Mouse (Mus musculus) erythroid progenitor cell, adult 5-6 weeks (primary cell): Measurements from ENCODE around the gene Plcb4. TPM values are rescaled to one million over a fixed set of nuclear protein-coding genes. Genes with fewer than 3 reads are reported as not detected.
"Not testable (repeated sequence)": the region's sequence is repeated elsewhere in the genome, so short reads cannot be mapped to it uniquely, and the experiment has no call there.

Experiments
- ATAC-seq: replicated peaks from 2 replicates; pipeline ENCODE4 v1.8.0; 2016; ENCODE audit warnings: moderate number of reproducible peaks, mild to moderate bottlenecking, moderate TSS enrichment, inconsistent platforms; ENCODE audit not compliant: poor library complexity, low FRiP score, severe bottlenecking
- total RNA-seq, 2 experiments: library from RNA; stranded (forward) in 1 of 2; stranded (reverse) in 1 of 2; fragments of 150-400 nt in 1 of 2; fragments of 186-747, 209-891 nt in 1 of 2; gene quantifications; 2 replicates each; pipeline versions ENCODE4 v1.2.3 to v1.2.4; 2015 to 2017; ENCODE audit warnings: low replicate concordance in 2 of 2

The Plcb4 gene
- total RNA-seq, 2 experiments from 2014 or later: 0.84 to 1.2 TPM

GRCm38 (mm10) chr2:135711925-135712288, 53.1 kb downstream of the Plcb4 start:
- ATAC-seq: no peak

DNA sequence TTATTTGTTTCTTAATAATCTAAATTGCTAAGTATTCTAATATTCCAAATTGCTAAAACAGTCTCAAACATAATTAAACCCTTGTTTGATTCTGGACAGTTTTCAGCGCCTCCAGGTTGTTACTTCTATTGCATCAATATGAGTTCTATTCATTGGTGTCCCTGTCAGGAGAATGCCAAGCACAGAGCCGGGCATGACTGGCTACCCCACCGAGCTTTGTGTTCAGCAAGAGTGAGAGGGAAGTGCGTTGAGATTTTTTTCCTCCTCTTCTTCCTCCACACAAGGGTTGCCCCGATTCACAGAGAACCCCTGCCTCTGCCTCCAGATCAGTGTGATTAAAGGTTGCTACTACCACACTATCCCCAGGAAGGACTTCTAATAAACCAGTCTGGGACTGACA, 53.5 kb downstream of the Plcb4 start:
- ATAC-seq: no peak

DNA sequence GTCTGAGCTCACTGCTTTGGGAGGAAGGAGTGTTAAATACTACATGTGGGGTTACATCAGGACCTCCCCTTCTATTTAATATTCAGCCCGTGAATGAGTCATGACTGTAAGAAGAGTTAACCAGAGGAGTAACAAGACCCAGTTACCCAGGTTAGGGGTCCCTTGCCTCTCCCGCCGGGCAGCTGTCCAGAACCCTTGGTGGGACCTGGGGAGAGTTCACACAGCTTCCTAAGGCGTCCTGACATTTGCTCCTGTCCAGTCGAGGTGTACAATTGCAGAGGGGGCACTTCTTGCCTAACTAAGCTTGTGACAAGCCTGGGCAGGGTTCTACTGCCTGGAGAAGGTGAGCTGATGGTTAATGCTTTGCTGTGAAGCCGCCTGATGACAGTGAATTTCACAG, 54.1 kb downstream of the Plcb4 start:
- no peak for ATAC-seq

GRCm38 (mm10) chr2:135716180-135716579, 57.4 kb downstream of the Plcb4 start:
- ATAC-seq: no peak

- ATAC-seq: no peak
Measured at GRCm38 (mm10) chr2:135717232-135718134, 58.7 kb downstream of the Plcb4 start.

- no peak for ATAC-seq
Measured at GRCm38 (mm10) chr2:135722109-135722508, 63.3 kb downstream of the Plcb4 start.

GRCm38 (mm10) chr2:135723387-135723786, 64.6 kb downstream of the Plcb4 start:
- no peak for ATAC-seq

DNA sequence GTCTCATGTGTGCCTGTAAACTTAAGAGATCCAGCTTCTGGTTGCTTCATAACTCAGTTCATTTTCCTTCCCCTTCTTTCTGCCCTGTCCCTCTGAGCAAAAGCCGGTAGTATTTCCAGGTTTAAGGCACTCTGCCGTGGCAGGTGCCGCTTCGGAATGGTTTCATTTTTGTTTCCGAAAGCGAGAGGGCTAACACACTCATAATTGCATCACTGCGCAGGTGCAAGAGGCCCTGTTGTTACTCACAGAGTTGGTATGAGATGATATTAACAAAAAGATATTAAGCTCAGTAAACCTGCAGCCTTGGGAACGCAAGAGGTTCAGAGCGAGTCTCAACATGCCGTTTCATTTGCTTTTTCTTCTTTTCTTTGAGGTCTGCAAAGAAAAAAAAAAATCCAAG, 65.7 kb downstream of the Plcb4 start:
- no peak for ATAC-seq

DNA sequence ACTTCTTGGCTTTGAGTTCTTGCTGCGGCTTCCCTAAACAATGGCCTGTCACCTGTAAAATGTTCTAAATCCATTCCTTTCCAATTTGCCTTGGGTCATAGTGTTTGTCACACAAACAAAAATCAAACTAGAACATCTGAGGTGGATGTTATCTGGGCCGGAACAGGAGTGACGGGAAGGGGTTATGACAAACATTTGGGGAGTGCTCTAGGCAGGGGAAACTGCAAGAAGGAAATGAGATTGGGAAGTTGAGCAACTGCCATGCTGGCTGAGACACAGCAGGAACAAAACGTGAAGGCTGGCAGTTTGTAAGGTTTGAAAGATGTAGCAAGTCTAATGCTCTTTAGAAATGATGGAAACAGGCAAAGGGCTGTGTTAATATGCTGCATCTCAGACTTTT, 66.6 kb downstream of the Plcb4 start:
- no peak for ATAC-seq

DNA sequence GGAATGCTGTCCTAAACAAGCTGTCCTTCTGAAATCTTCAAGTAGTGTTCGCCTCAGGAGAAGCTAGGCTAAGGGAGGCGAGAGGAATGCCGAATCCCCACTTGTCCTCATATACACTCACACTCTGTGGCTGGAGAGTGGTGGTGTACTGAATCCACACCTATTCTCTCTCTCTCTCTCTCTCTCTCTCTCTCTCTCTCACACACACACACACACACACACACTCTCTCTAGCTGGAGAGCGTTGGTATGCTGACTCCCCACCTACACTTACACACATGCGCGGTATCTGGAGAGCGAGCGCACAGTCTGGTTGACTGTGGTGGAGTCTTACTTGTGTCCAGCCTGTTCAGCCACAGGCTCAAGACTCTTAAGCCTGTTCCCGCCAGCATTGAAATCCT, 68.3 kb downstream of the Plcb4 start:
- no peak for ATAC-seq

GRCm38 (mm10) chr2:135727925-135728324, 69.1 kb downstream of the Plcb4 start:
- ATAC-seq: no peak

DNA sequence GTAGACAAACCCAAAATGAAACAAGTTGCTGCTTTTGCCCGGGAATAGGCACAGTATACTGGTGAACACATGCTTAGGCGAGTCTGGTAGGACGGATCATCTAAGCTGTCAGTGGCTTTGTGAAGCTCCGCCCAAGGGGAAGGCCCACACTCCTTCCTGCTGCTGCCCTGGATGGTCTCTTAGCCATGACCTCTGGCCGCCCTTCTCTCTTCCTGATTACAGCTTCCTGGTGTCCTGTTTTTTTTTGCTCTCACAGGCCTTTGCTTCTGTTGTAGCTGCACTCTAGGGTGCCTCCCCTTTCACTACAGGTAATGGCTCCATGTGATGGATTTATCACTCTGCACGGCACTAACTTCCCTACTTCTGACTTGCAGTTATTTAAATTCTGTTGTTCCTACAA, 72.8 kb downstream of the Plcb4 start:
- peak; percentile 83 for ATAC-seq

DNA sequence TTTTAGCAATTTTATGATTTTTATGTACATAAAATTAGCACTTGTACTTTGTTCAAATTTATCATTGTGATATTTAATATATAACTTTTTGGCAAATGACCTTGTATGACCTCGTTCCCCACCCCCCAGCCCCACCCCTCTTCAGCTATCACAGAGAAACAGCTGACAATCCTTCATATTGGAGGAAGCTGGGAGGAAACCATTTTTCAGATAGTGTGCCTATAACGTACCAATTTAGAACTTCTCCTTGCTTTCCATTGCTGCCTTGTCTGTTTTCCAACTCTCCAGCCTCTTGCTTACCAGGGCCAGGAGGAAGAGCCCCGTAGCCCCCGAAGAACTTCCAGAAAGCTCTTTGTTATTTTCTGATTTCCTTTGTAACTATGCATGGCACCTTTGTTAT, 73.8 kb downstream of the Plcb4 start:
- peak; percentile 51; the same call in 1 of the 2 replicates for ATAC-seq

DNA sequence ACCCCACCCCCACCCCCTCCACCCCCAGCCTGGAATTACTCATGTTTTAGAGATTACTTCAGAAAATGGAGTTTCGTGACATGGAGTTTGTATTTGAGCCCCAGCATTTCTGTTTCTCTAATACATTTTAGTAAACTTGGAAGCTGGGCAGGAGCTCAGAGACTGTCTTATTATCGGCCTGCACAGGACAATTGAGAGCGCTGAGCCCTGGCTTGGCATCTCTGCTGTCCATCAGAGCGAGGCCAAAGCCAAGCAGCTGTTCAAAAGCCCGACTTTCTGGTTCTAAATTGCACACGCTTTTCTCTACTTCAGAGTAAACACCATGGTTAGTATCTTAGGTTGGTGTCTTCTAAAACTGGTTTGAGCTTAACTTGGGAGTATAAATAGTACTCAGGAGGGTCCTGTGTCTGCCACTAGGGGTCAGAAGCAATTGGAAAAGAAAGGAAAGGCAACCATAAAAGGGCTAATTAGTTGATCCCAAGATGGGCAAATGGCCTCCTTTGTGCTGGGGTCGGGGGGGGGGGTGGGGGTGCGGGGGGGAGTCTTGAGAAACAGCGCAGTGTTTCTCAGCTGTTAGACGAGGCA, 75.2 kb downstream of the Plcb4 start:
- ATAC-seq: no peak

DNA sequence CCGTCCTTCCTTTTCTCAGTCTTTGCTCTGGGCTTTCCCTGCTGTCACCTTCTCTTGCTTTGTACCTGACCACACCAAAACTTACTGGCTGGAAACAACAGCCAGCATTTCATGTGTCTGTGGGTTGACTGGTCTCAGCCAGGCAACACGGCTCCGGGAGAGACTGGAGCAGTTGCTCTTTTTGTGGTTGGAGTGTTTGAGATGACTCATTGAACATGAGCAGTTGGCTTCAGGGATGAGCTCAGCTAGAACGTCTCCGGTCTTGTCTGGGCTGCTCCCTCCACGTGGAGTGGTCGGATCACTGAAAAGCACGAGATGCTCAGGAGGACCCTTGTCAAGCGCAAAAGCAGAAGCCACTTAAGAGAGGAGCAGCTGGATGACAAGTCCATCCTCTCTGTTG, 78.7 kb downstream of the Plcb4 start:
- ATAC-seq: no peak

- not testable (repeated sequence) for ATAC-seq
Measured at GRCm38 (mm10) chr2:135738022-135738780, 79.4 kb downstream of the Plcb4 start.

- no peak for ATAC-seq
Measured at GRCm38 (mm10) chr2:135738950-135739349, 80.1 kb downstream of the Plcb4 start.

GRCm38 (mm10) chr2:135742954-135743700, 84.3 kb downstream of the Plcb4 start:
- no peak for ATAC-seq

DNA sequence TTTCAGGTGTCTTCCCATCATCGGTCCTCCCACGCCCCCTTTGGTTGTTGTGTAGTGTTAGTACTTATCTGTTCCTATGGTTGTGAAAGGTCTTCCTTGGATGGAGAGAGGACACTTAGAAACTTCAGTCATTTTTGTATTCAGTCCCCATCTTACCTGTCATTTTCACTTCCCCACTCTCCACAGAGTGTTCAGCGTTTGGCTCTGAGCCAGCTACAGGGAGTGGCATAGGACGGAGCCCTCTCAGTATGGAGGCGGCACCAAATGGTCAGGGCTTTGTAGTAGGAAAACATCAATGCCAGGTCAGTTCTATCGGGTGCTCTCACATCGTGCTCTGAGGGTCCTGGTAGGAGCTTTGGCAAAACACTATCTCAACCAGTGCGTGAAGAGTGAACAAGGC, 85.9 kb downstream of the Plcb4 start:
- no peak for ATAC-seq

DNA sequence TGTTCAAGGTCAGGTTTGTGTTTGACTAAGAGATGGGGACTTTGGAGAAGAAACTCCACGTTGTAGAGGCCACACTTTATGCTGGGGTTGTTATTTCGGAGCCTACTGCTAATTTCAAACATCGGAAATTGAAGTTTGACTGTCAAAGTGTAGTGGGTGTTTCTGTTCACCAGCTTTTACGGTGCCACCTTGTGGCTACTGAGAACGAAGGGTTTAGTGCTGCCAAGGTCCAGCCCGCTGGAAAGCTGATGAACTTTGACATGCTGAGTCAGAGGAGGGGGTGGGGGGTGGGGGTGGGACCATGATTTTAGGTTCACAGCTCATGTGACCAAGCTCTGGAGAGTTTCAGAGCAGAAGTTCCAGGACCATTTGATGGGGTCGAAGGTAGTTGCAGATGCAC, 86.3 kb downstream of the Plcb4 start:
- no peak for ATAC-seq
